Mouse (Mus musculus) kidney, postnatal 14 days (tissue): Measurements from ENCODE around the gene Zfp207.
"Not testable (repeated sequence)": the region's sequence is repeated elsewhere in the genome, so short reads cannot be mapped to it uniquely, and the experiment has no call there.

ENCODE experiments used
- DNase-seq: peaks from one replicate; pipeline ENCODE4 v3.0.0; 2022; ENCODE audit warnings: mixed read lengths

The Zfp207 gene

DNA sequence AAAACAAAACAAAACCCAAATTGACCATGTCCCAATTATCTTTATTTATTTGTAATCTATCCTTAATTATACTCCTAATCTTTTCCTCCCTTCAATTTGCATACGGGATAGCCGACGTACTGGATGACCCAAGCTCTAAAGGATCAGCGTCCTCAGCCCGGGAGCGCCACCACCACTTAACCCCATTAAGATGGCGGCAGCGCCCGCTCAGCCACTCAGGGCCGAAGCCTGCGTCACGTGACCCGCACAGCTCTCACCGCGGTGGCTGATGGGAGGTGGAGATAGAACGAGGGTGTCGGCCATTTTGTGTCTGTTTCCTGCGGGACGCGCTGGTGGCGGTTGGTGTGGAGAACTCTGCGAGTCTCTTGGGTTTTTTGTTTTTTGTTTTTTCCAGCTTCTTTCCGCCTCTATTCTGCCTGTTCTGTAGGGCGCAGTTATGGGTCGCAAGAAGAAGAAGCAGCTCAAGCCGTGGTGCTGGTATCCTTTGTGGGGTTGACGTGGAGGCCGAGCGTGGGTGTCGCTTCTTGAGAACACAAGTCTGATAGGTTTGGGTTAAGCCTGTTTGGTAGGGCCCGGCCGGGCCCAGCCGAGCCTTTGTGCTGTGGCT is at the start of gene Zfp207:
Gene Zfp207, plus strand, starts transcription at position 261 of the 607 bp plus-strand sequence.
- DNase-seq = peak; percentile 99

DNA sequence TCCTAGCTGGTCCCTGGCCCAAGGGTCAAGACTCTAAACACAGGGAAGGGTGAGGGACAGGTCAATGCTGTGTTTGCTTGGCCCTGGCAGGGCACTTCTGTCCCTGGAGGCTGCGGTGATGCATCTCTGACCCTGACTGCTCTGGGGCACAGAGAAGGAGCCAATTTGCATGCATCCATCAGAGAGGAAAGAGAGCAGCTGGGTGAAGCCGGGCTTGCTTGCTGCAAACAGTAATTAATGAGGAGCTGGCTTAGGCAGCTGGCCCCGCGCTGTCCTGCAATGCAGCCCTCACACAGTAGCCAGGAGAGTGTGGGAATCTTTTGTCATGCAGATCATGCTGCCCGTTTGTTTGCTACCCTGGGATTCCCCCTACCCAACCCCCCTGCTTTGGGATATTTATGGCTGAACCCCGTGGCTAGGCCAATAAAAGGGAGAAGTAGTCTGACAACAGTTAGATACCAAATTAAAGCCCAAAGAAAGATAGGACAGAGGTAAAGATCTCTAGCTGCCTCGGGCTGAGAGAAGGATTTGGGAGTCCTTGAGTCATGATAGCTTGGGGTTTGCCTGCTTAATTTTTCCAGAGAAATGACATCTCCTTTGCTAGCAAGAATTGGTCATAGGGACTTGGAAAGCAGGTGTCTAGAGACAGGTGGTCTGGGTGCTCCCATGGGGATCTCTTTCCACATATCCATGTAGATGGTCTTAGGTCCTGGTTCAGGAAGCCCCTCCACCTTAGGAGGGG is 47.3 kb upstream of the Zfp207 start:
- peak; percentile 8 for DNase-seq

DNA sequence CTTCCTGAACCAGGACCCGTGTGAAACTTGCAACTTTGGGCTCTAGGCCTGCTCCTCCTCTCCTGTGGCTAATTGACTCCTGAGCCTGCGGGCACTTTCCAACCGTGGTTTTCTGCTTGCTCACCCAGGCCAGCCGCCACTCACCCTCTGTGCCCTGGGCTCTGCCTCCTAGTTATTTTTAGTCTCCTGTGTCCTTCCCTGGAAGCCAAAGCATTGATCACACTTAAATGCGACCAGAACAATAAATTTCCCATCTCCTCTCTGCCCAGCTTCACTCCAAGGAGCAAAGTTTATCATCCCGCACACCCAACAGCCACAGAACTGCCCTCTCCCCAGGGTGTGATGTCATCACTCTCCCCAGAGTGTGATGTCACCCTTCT is 46.7 kb upstream of the Zfp207 start:
- DNase-seq = no peak

- DNase-seq = no peak
Observed at GRCm38 (mm10) chr11:80342482-80342881, 40.6 kb upstream of the Zfp207 start.

- DNase-seq = peak; percentile 81
Observed at GRCm38 (mm10) chr11:80351832-80352430, 31.1 kb upstream of the Zfp207 start.

GRCm38 (mm10) chr11:80354832-80355231 is 28.2 kb upstream of the Zfp207 start:
- peak; percentile 11 for DNase-seq

- no peak for DNase-seq
Observed at GRCm38 (mm10) chr11:80368949-80369348, 14.1 kb upstream of the Zfp207 start.

GRCm38 (mm10) chr11:80376651-80377050 is 6.4 kb upstream of the Zfp207 start:
- no peak for DNase-seq

- DNase-seq = peak; percentile 88
Observed at GRCm38 (mm10) chr11:80377712-80378451, 5.2 kb upstream of the Zfp207 start, which contains the start of gene 5730455P16Rik. TSS of gene 5730455P16Rik (minus strand) at chr11:80378034.

DNA sequence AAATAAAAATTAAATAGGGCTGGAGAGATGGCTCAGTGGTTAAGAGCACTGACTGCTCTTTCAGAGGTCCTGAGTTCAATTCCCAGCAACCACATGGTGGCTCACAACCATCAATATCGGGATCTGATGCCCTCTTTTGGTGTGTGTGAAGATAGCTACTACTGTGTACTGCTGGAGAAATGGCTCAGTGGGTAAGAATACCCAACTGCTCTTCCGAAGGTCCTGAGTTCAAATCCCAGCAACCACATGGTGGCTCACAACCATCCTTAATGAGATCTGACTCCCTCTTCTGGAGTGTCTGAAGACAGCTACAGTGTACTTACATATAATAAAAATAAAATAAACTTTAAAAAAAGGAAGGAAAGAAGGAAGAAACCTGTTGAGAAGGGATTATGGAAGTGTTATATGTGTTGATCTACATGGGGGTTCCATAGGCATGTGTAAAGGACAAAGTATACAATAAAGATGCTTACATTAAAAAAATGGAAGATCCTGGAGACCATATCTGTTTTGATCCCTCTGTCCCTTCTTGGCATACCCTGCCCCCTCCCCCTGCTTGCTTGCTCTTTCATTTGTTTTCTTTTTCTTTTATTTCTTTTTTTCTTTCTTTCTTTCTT is 4.5 kb upstream of the Zfp207 start:
- DNase-seq = not testable (repeated sequence)

DNA sequence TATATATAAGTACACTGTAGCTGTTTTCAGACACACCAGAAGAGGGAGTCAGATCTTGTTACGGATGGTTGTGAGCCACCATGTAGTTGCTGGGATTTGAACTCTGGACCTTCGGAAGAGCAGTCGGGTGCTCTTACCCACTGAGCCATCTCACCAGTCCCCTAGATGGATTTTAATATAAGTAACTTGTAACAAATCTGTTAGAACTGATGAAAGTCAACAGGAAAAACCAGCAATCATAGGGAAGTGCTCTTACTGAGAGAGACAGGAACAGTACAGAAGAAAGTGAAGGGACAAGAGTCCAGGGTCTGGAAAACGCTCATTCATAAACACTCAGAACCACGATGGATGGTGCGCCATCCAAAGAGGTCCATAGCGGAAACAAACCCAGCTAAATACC is 3.9 kb upstream of the Zfp207 start:
- not testable (repeated sequence) for DNase-seq

DNA sequence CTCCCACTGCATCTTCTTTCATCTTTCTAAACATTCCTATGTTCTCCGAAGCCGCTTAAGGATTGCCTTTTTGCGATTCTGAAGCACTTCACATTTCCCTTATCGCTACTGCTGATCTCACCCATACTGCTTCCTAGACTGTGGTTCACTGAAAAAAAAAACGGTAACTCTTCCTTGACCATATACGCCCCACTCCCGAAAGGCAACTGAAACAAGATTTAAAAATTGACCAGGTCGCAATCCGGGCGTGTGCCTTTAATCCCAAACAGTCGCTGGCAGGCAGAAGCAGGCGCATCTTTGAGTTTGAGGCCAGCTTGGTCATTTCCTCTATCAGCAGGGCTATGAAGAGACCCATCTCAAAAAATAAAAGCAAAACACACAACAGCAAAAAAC is 457 bp upstream of the Zfp207 start:
- DNase-seq = no peak

DNA sequence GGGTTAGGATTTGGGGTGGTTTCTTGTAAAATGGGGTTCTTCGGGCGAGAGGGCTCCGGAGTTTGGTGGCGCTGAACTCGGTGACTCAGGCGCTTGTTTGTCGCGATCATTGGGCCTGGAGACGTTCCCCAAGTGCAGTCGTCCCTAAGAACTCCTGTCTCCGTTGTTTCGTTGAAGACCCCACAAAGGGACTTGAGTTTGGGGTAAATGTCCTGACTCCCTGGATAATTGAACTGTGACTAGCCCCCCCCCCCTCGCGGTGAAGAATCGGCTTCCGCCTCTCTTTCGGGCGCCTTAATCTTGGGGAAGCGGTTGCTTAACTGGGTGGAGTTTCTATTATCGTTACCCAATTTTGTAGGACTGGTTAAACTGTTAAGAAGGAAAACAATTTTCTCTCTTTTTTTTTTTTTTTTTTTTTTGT is 557 bp downstream of the Zfp207 start:
- DNase-seq = no peak

DNA sequence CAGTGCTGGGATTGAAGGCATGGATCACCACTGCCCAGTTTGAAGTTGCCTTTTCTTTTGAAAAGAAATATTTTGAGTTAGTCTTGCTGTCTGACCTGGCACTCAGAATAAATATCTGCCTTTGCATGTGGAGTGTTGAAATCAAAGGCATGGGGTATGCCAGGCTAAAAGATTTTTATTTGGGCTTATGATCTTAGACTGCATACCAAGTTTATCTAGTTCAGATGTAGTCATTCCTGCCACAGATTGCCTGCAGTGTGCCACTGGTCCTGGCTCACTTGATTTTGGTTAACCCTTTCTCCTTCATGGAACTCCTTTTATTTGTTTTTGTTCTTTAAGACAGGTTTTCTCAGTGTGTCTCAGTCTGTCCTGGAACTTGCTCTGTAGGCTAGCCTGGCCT is 1.4 kb downstream of the Zfp207 start:
- DNase-seq = no peak

- no peak for DNase-seq
Observed at GRCm38 (mm10) chr11:80385055-80385454, 2.0 kb downstream of the Zfp207 start.

GRCm38 (mm10) chr11:80386790-80387189 is 3.7 kb downstream of the Zfp207 start:
- no peak for DNase-seq

- no peak for DNase-seq
Observed at GRCm38 (mm10) chr11:80389885-80390284, 6.8 kb downstream of the Zfp207 start.

GRCm38 (mm10) chr11:80391407-80392120 is 8.5 kb downstream of the Zfp207 start:
- DNase-seq = no peak

- DNase-seq = no peak
Observed at GRCm38 (mm10) chr11:80395930-80396329, 12.9 kb downstream of the Zfp207 start.

DNA sequence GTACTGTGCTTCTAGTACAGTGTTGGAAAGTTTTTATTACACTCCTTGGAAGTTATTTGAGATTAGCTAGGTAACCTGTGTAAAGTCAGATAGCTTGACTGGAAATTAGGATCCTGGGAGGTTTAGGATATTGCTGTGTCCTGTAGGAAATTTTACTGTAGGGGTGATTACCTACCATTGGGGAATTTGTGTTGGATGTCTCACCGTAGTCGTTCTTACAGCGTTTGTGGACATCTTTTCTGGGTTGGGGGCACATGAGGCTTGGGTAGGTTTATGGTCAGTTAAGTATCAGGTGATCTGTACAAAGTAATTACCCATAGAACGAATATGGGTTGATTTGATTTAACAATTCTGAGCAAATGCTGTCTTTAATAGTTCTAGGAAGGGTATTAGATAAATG is 13.5 kb downstream of the Zfp207 start:
- no peak for DNase-seq

DNA sequence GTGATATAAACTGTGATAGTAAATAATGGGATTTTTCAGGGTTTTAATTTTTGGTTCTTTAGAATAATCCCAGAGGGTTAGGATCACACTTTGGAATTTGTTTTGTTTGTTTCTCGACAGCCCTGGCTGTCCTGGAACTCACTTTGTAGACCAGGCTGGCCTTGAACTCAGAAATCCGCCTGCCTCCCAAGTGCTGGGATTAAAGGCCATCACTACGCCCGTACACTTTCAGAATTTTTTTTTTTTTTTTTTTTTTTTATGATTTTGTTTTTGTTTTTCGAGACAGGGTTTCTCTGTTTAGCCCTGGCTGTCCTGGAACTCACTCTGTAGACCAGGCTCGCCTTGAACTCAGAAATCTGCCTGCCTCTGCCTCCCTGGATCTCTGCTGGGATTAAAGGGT is 24.8 kb downstream of the Zfp207 start:
- DNase-seq = not testable (repeated sequence)

DNA sequence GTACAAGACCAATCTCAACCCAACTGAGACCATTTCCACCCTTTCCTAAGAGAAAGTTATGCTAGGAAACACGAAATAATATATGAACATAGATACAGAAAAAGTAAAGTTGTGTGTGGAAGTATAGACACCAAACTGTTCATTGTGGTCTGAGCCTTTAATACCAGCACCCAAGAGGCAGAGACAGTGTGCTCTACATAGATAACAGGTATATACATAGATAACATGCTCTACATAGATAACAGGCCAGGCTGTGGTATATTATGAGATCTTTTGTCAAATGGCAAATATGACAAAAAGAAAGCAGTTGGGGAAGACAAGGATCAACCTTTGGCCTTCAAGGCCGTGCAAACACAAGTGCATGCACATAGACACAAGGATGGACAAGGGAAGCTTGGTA is 27.3 kb downstream of the Zfp207 start:
- DNase-seq = no peak
